Comparison of ENCODE assay signal across 8 mouse cellular contexts in the genomic region with DNA sequence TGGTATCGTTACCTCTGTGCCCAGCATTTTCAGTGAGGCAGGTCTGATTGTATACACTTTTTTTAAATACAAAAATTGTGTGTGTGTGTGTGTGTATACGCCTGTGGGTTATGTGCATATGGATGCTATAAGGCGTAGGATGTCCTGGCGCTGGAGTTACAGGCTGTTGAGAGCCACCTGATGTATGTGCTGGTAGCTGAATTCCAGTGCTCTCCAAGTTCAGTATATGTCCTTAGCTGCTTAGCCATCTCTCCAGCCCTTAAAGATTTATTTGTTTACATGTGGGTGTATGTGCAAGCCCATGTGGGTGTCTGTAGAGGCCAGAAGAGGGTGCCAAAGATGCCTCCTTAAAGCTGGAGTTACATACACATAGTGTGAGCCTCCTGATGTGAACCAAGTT. TPM values are rescaled to one million over a fixed set of nuclear protein-coding genes. Genes with fewer than 3 reads are reported as not detected.
DNase-seq lines count a peak whose midpoint lies in the region; ATAC-seq and TF ChIP-seq lines count a peak whose summit lies in the region.

No protein-coding gene starts in this region.

- H3K4me1 ChIP-seq in heart, embryonic 12.5 days (replicated peaks), result peaks cover 17% of the 10 kb centered on the region
- H3K4me1 ChIP-seq in ES-Bruce4 (ENCODE audit: control insufficient read depth, insufficient read depth, low read length), result no peaks in the 10 kb centered on the region
- peaks cover 6% of the 10 kb centered on the region for H3K4me1 ChIP-seq in forebrain, embryonic 14.5 days (ENCODE audit: control insufficient read depth, insufficient read depth, low read length)
- peaks cover 14% of the 10 kb centered on the region for H3K4me1 ChIP-seq in liver, postnatal 0 days (ENCODE audit: insufficient read depth)

- no peak for TF ChIP-seq EP300 in ES-Bruce4 (IDR thresholded peaks at IDR 0.05; ENCODE audit: insufficient read depth, low read depth, low read length)
- no peak for TF ChIP-seq EP300 in liver, postnatal 0 days (IDR thresholded peaks at IDR 0.05; ENCODE audit: low read depth)

- H3K9ac ChIP-seq in heart, embryonic 12.5 days, result no peak overlapping the region
- no peak overlapping the region for H3K9ac ChIP-seq in ES-Bruce4 (ENCODE audit: low read depth, poor library complexity, severe bottlenecking)
- H3K9ac ChIP-seq in forebrain, embryonic 14.5 days (ENCODE audit: low read length), result no peak overlapping the region
- H3K9ac ChIP-seq in liver, postnatal 0 days (replicated peaks), result no peak overlapping the region

- no peaks in the 10 kb centered on the region for H3K9me3 ChIP-seq in heart, embryonic 12.5 days (replicated peaks)
- no peaks in the 10 kb centered on the region for H3K9me3 ChIP-seq in ES-Bruce4 (replicated peaks; ENCODE audit: control insufficient read depth, insufficient read depth, low read length, poor library complexity, severe bottlenecking)
- no peaks in the 10 kb centered on the region for H3K9me3 ChIP-seq in forebrain, embryonic 14.5 days (replicated peaks; ENCODE audit: control insufficient read depth, low read length)
- H3K9me3 ChIP-seq in liver, postnatal 0 days (ENCODE audit: low read length), result no peaks in the 10 kb centered on the region

- peaks cover 22% of the 10 kb centered on the region for H3K27me3 ChIP-seq in heart, embryonic 12.5 days (replicated peaks)
- H3K27me3 ChIP-seq in ES-Bruce4 (ENCODE audit: control insufficient read depth, insufficient read depth, low read length, poor library complexity, severe bottlenecking), result no peaks in the 10 kb centered on the region
- H3K27me3 ChIP-seq in forebrain, embryonic 14.5 days (replicated peaks; ENCODE audit: control insufficient read depth, insufficient read depth, low read length), result 0 out of 2 replicates have a peak, but pooled peaks cover 1% of the 10 kb centered on the region
- H3K27me3 ChIP-seq in liver, postnatal 0 days (ENCODE audit: insufficient read depth, low read length), result 0 out of 2 replicates have a peak, but pooled peaks cover 2% of the 10 kb centered on the region

- H3K4me2 ChIP-seq in heart, embryonic 12.5 days, result peak overlapping the region; percentile 29
- H3K4me2 ChIP-seq in forebrain, embryonic 14.5 days (ENCODE audit: low read length), result peak overlapping the region; percentile 81
- H3K4me2 ChIP-seq in liver, postnatal 0 days (ENCODE audit: low read depth, low read length), result peak overlapping the region; percentile 96

- H3K4me3 ChIP-seq in heart, embryonic 12.5 days, result peak overlapping the region; percentile 18
- H3K4me3 ChIP-seq in ES-Bruce4 (ENCODE audit: low read depth, low read length), result peak overlapping the region; percentile 17; the same call in 1 of the 2 replicates
- H3K4me3 ChIP-seq in forebrain, embryonic 14.5 days (ENCODE audit: low read depth, low read length), result peak overlapping the region; percentile 77
- peak overlapping the region; percentile 93 for H3K4me3 ChIP-seq in liver, postnatal 0 days (ENCODE audit: low read depth, low read length)

- TF ChIP-seq POLR2A in ES-Bruce4 (IDR thresholded peaks at IDR 0.05; ENCODE audit: insufficient read depth, low read length), result no peak

- no peaks in the 10 kb centered on the region for H3K36me3 ChIP-seq in heart, embryonic 12.5 days
- no peaks in the 10 kb centered on the region for H3K36me3 ChIP-seq in ES-Bruce4 (ENCODE audit: control insufficient read depth, insufficient read depth, low read length, poor library complexity, severe bottlenecking)
- no peaks in the 10 kb centered on the region for H3K36me3 ChIP-seq in forebrain, embryonic 14.5 days (ENCODE audit: control insufficient read depth, insufficient read depth, low read length)
- no peaks in the 10 kb centered on the region for H3K36me3 ChIP-seq in liver, postnatal 0 days (replicated peaks; ENCODE audit: insufficient read depth, low read length)

- 56% methylated on average over 4 of the region's 4 CpGs for WGBS in heart, embryonic 12.5 days
- 59% methylated on average over 4 of the region's 4 CpGs for WGBS in forebrain, embryonic 14.5 days
- WGBS in liver, postnatal 0 days (ENCODE audit: insufficient replicate concordance), result 70% methylated on average over 4 of the region's 4 CpGs

- ATAC-seq in heart, embryonic 12.5 days (ENCODE audit: insufficient number of reproducible peaks, low FRiP score), result no peak
- no peak for ATAC-seq in forebrain, embryonic 14.5 days
- ATAC-seq in liver, postnatal 0 days, result no peak

- DNase-seq in heart, adult 9 months (ENCODE audit: low spot score in 2 of 2), result no peak
- DNase-seq in forebrain, embryonic 14.5 days (ENCODE audit: low spot score), result no peak
- DNase-seq in liver, postnatal 0 days, result no peak
- no peak for DNase-seq in ovary, postnatal 14 days (ENCODE audit: low spot score)
- DNase-seq in spleen, adult 18-20 months, result no peak
- no peak for DNase-seq in spleen, postnatal 14 days (ENCODE audit: low spot score in 2 of 2)

- no peak for TF ChIP-seq CTCF in ES-Bruce4 (IDR thresholded peaks at IDR 0.05; ENCODE audit: low read depth, low read length)
- TF ChIP-seq CTCF in liver, postnatal 0 days (IDR thresholded peaks at IDR 0.05; ENCODE audit: low read depth), result peak; percentile 34

- H3K27ac ChIP-seq in heart, embryonic 12.5 days (ENCODE audit: poor library complexity, severe bottlenecking), result no peak overlapping the region
- no peak overlapping the region for H3K27ac ChIP-seq in ES-Bruce4 (ENCODE audit: insufficient read depth, low read length)
- H3K27ac ChIP-seq in forebrain, embryonic 14.5 days (ENCODE audit: low read depth, low read length), result no peak overlapping the region
- no peak overlapping the region for H3K27ac ChIP-seq in liver, postnatal 0 days (ENCODE audit: low read depth)

RNA-seq across cellular contexts. Expression of a gene that starts 0.9 kb away (rescaled TPM):
- 130 and 139 TPM in 2 replicates for polyA plus RNA-seq in heart, embryonic 12.5 days (2016; fragmentation: Nextera tagmentation; extraction: Ambion mirVana)
- polyA plus RNA-seq in ES-Bruce4 (2011; ENCODE audit: insufficient read depth, insufficient read length, low read depth, missing spikeins), result 30.1 and 33.4 TPM in 2 replicates
- 67.0 and 82.7 TPM in 2 replicates for polyA plus RNA-seq in forebrain, embryonic 14.5 days (2014; fragmentation: Nextera tagmentation; extraction: Ambion mirVana)
- polyA plus RNA-seq in liver, postnatal 0 days (2015; fragmentation: Nextera tagmentation; extraction: Ambion mirVana), result 159 and 186 TPM in 2 replicates

RNA-seq across cellular contexts. Expression of a gene that starts 3.8 kb away (rescaled TPM):
- polyA plus RNA-seq in heart, embryonic 12.5 days (2016; fragmentation: Nextera tagmentation; extraction: Ambion mirVana), result 0.40 and 0.51 TPM in 2 replicates
- polyA plus RNA-seq in ES-Bruce4 (2011; ENCODE audit: insufficient read depth, insufficient read length, low read depth, missing spikeins), result 0.50 and 0.97 TPM in 2 replicates
- polyA plus RNA-seq in forebrain, embryonic 14.5 days (2014; fragmentation: Nextera tagmentation; extraction: Ambion mirVana), result 4.2 and 5.7 TPM in 2 replicates
- polyA plus RNA-seq in liver, postnatal 0 days (2015; fragmentation: Nextera tagmentation; extraction: Ambion mirVana), result not detected in 2 replicates

RNA-seq across cellular contexts. Expression of a gene that starts 11.6 kb away (rescaled TPM):
- polyA plus RNA-seq in heart, embryonic 12.5 days (2016; fragmentation: Nextera tagmentation; extraction: Ambion mirVana), result 5.1 and 5.6 TPM in 2 replicates
- 4.5 and 5.0 TPM in 2 replicates for polyA plus RNA-seq in ES-Bruce4 (2011; ENCODE audit: insufficient read depth, insufficient read length, low read depth, missing spikeins)
- polyA plus RNA-seq in forebrain, embryonic 14.5 days (2014; fragmentation: Nextera tagmentation; extraction: Ambion mirVana), result 5.6 and 7.3 TPM in 2 replicates
- 0.29 and 0.33 TPM in 2 replicates for polyA plus RNA-seq in liver, postnatal 0 days (2015; fragmentation: Nextera tagmentation; extraction: Ambion mirVana)

RNA-seq across cellular contexts. Expression of a gene that starts 11.8 kb away (rescaled TPM):
- polyA plus RNA-seq in heart, embryonic 12.5 days (2016; fragmentation: Nextera tagmentation; extraction: Ambion mirVana), result 3.8 and 3.9 TPM in 2 replicates
- 0.19 and 0.55 TPM in 2 replicates for polyA plus RNA-seq in ES-Bruce4 (2011; ENCODE audit: insufficient read depth, insufficient read length, low read depth, missing spikeins)
- polyA plus RNA-seq in forebrain, embryonic 14.5 days (2014; fragmentation: Nextera tagmentation; extraction: Ambion mirVana), result 2.1 and 2.2 TPM in 2 replicates
- 1.7 and 1.8 TPM in 2 replicates for polyA plus RNA-seq in liver, postnatal 0 days (2015; fragmentation: Nextera tagmentation; extraction: Ambion mirVana)

RNA-seq across cellular contexts. Expression of a gene that starts 25.4 kb away (rescaled TPM):
- polyA plus RNA-seq in heart, embryonic 12.5 days (2016; fragmentation: Nextera tagmentation; extraction: Ambion mirVana), result 11.0 and 11.2 TPM in 2 replicates
- 3.1 and 5.1 TPM in 2 replicates for polyA plus RNA-seq in ES-Bruce4 (2011; ENCODE audit: insufficient read depth, insufficient read length, low read depth, missing spikeins)
- 10.7 and 11.2 TPM in 2 replicates for polyA plus RNA-seq in forebrain, embryonic 14.5 days (2014; fragmentation: Nextera tagmentation; extraction: Ambion mirVana)
- polyA plus RNA-seq in liver, postnatal 0 days (2015; fragmentation: Nextera tagmentation; extraction: Ambion mirVana), result 0.54 and 0.82 TPM in 2 replicates

Comparison
In these comparisons a context has a peak if more than half of its experiments do, and no peak if none do; other contexts are left out.
1. H3K4me2 ChIP-seq: peak in every context shown above with its lines; median percentile 96 in liver, postnatal 0 days; 81 in forebrain, embryonic 14.5 days; 29 in heart, embryonic 12.5 days.
2. H3K4me3 ChIP-seq: peak in every context shown above with its lines; median percentile 93 in liver, postnatal 0 days; 77 in forebrain, embryonic 14.5 days; 18 in heart, embryonic 12.5 days; 17 in ES-Bruce4.